Mouse (Mus musculus) cortical plate, adult 2 months (tissue): ENCODE results near the gene Zfp771. TPM values are rescaled to one million over a fixed set of nuclear protein-coding genes. Genes with fewer than 3 reads are reported as not detected.
"Not testable (repeated sequence)": the region's sequence is repeated elsewhere in the genome, so short reads cannot be mapped to it uniquely, and the experiment has no call there.

Experiments
- H3K27ac ChIP-seq: fragments of 200-500 bp; 2 replicates; pipeline ENCODE4 v1.5.1; 2012; ENCODE audit warnings: low read length, control low read depth, inconsistent platforms; ENCODE audit not compliant: insufficient read depth
- H3K4me1 ChIP-seq: fragments of 200-500 bp; 2 replicates; pipeline ENCODE4 v1.6.1; 2011; ENCODE audit warnings: low read length; ENCODE audit not compliant: control insufficient read depth, insufficient read depth
- H3K4me3 ChIP-seq: fragments of 200-500 bp; 2 replicates; pipeline ENCODE4 v1.5.1; 2011; ENCODE audit warnings: mild to moderate bottlenecking, low read length, control low read depth; ENCODE audit not compliant: insufficient read depth
- CTCF ChIP-seq: fragments of 200-500 bp; IDR thresholded peaks from 2 replicates; pipeline ENCODE4 v1.5.1; 2011; ENCODE audit warnings: mild to moderate bottlenecking, control low read depth, low read length; ENCODE audit not compliant: insufficient read depth; ENCODE audit errors: extremely low read depth
- POLR2A ChIP-seq: fragments of 200-500 bp; IDR thresholded peaks from 2 replicates; pipeline ENCODE4 v1.6.1; 2011; ENCODE audit warnings: mild to moderate bottlenecking, low read length, control low read depth; ENCODE audit not compliant: insufficient read depth; ENCODE audit errors: extremely low read depth
- polyA plus RNA-seq: library from polyadenylated mRNA; depleted of rRNA; stranded (reverse); fragments of >200 nt; gene quantifications from 2 replicates; pipeline ENCODE4 v1.2.3, GENCODE M21; 2012

Gene Zfp771
- polyA plus RNA-seq, 1 experiment, result 110 TPM

DNA sequence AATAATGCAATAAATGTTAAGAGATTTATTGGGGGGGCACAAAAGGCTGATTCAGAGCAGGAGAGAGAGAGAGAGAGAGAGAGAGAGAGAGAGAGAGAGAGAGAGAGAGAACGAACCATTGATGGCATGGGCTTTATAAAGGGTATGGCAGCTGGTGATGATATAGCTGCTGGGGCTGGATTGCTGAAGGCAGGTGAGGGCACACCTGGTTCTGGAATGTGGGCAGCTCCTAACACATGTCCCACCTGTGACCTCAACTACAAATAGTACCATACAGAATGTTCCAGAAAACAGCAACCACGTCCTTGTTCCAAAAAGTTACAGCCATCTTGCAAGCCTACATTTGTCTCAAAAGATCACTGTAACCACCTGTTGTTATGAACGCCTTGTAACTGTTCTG, 12.7 kb upstream of the Zfp771 start:
- TF ChIP-seq POLR2A (no peak), CTCF (no peak)
- peaks cover 7% of the 10 kb centered on the region for H3K4me1 ChIP-seq
- H3K27ac ChIP-seq, result no peak overlapping the region
- peak overlapping the region; percentile 96; the same call in 1 of the 2 replicates for H3K4me3 ChIP-seq

GRCm38 (mm10) chr7:127231826-127232621, 12.1 kb upstream of the Zfp771 start:
- Histone ChIP-seq H3K27ac (peak overlapping the region; percentile 85), H3K4me1 (peaks cover 7% of the 10 kb centered on the region), H3K4me3 (peak overlapping the region; percentile 96)
- no peak for TF ChIP-seq POLR2A
- no peak for TF ChIP-seq CTCF

- Histone ChIP-seq H3K4me1 (peaks cover 7% of the 10 kb centered on the region), H3K4me3 (peak within 1 kb of the TSS; percentile 96), H3K27ac (peak within 1 kb of the TSS; percentile 85)
- TF ChIP-seq CTCF, result no peak
- TF ChIP-seq POLR2A, result 0 out of 2 replicates have a peak, but pooled peaks have one; percentile 23
Observed at GRCm38 (mm10) chr7:127232622-127233367, 11.3 kb upstream of the Zfp771 start, which contains the start of the genes Zfp553 and Sept1. Gene Zfp553, plus strand, starts transcription at chr7:127233061. Gene Sept1, minus strand, starts transcription at chr7:127233130.

GRCm38 (mm10) chr7:127233368-127233749, 10.7 kb upstream of the Zfp771 start:
- Histone ChIP-seq H3K4me1 (peaks cover 7% of the 10 kb centered on the region), H3K27ac (peak overlapping the region; percentile 85), H3K4me3 (peak overlapping the region; percentile 96)
- TF ChIP-seq POLR2A, result no peak
- TF ChIP-seq CTCF, result no peak

DNA sequence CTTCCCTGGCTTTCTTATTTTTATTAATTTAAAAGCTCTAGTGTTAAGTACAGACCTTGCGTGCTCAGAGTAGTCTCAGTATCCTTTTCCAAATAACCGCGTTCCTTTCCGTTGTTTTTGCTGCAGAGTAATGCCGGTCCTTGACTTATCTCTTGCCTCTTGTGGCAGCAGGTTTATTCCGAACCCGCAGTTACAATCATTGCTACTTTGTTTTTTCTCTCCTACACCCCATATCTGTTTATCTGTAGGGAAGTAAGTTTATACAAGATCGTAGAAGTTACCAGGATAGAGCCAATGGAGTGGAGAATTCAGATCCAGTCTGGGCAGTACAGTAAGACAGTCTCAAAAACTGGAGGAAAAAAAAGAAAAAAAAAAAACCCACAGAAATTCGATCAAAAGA, 10.3 kb upstream of the Zfp771 start:
- TF ChIP-seq CTCF, result no peak
- TF ChIP-seq POLR2A, result no peak
- Histone ChIP-seq H3K4me1 (peaks cover 7% of the 10 kb centered on the region), H3K4me3 (peak overlapping the region; percentile 96), H3K27ac (no peak overlapping the region)

GRCm38 (mm10) chr7:127234777-127235176, 9.3 kb upstream of the Zfp771 start:
- Histone ChIP-seq H3K4me1 (peaks cover 7% of the 10 kb centered on the region), H3K4me3 (no peak overlapping the region), H3K27ac (no peak overlapping the region)
- no peak for TF ChIP-seq CTCF
- TF ChIP-seq POLR2A, result no peak

GRCm38 (mm10) chr7:127243361-127243867, 660 bp upstream of the Zfp771 start:
- peaks cover 3% of the 10 kb centered on the region; the same call in 1 of the 2 replicates for H3K4me1 ChIP-seq
- TF ChIP-seq CTCF (no peak), POLR2A (no peak)
- peak overlapping the region; percentile 96 for H3K27ac ChIP-seq
- H3K4me3 ChIP-seq, result peak overlapping the region; percentile 60

- Histone ChIP-seq H3K27ac (peak overlapping the region; percentile 97), H3K4me3 (peak overlapping the region; percentile 60), H3K4me1 (peaks cover 3% of the 10 kb centered on the region; the same call in 1 of the 2 replicates)
- TF ChIP-seq CTCF (no peak), POLR2A (no peak)
Observed at GRCm38 (mm10) chr7:127244658-127245510, 810 bp downstream of the Zfp771 start.

DNA sequence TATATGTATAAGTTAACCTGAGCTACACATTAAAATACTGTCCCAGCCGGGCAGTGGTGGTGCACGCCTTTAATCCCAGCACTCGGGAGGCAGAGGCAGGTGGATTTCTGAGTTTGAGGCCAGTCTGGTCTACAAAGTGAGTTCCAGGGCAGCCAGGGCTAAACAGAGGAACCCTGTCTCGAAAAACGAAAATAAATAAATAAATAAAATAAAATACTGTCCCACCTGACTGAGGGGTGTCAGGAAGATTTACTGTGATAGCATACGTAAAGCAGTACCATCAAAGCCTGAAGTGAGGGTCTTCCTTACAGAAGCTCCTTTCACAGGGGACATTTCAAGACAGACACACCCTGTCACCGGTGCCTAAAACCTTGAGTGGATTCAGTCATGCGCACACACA, 6.4 kb downstream of the Zfp771 start:
- H3K27ac ChIP-seq, H3K4me3 ChIP-seq, H3K4me1 ChIP-seq: not testable (repeated sequence)
